10 mouse cellular contexts compared by ENCODE assay signal in genomic region chr3:54587127-54587995, GRCm38 (mm10).
DNase-seq lines count a peak whose midpoint lies in the region; ATAC-seq lines count a peak whose summit lies in the region.
"Had no signal": no experiment of that assay in that cellular context is flagged by ENCODE, and none has a peak within 500 bp of the region (broad histone marks: within the 10 kb centered on the region; RNA-seq: fewer than 3 reads in every experiment).

No protein-coding gene starts in this region.

- DNase-seq in heart, adult 11 months: peak; percentile 61
- no peak for DNase-seq in heart, postnatal 25 days (ENCODE audit: low spot score)
- DNase-seq in Muller cell, postnatal 12 days (ENCODE audit: inconsistent ontology term): peak; percentile 43
- peak; percentile 39 for DNase-seq in neural tube, embryonic 10.5 days (ENCODE audit: extremely low spot score, low spot score)
- no peak for DNase-seq in cerebellum, postnatal 14 days
- DNase-seq in cerebellum, adult 11 months: no peak
- DNase-seq in lung, postnatal 36 days: no peak

- intact Hi-C loops in heart, postnatal 25 days (cut with DNase I): no loop called here

- ATAC-seq in forebrain, embryonic 16.5 days: peak; percentile 78
- ATAC-seq: CD4-positive, CD25-positive, alpha-beta regulatory T cell, adult 4 months had no signal

- 68% methylated on average over 21 of the region's 21 CpGs for WGBS in forebrain, embryonic 16.5 days

- H3K4me3 ChIP-seq in forebrain, embryonic 16.5 days (replicated peaks; ENCODE audit: low read length): 0 out of 2 replicates have a peak overlapping the region, but pooled peaks have one; percentile 8
- H3K4me3 ChIP-seq: liver, embryonic 15.5 days had no signal

- H3K4me1 ChIP-seq in forebrain, embryonic 16.5 days (replicated peaks; ENCODE audit: control insufficient read depth, insufficient read depth, low read length): no peaks in the 10 kb centered on the region
- H3K4me1 ChIP-seq: liver, embryonic 15.5 days had no signal

- H3K9me3 ChIP-seq in forebrain, embryonic 16.5 days (ENCODE audit: control insufficient read depth, low read length): no peaks in the 10 kb centered on the region
- H3K9me3 ChIP-seq: liver, embryonic 15.5 days had no signal

- H3K27me3 ChIP-seq in forebrain, embryonic 16.5 days (replicated peaks; ENCODE audit: control insufficient read depth, insufficient read depth, low read length): no peaks in the 10 kb centered on the region
- H3K27me3 ChIP-seq: liver, embryonic 15.5 days had no signal

- no peak overlapping the region; the same call in 1 of the 2 replicates for H3K9ac ChIP-seq in forebrain, embryonic 16.5 days (replicated peaks; ENCODE audit: low read depth, low read length)
- H3K9ac ChIP-seq: liver, embryonic 15.5 days had no signal

- no peaks in the 10 kb centered on the region for H3K36me3 ChIP-seq in forebrain, embryonic 16.5 days (ENCODE audit: control insufficient read depth, insufficient read depth)
- H3K36me3 ChIP-seq: liver, embryonic 15.5 days had no signal

- H3K4me2 ChIP-seq in forebrain, embryonic 16.5 days (ENCODE audit: low read length): peak overlapping the region; percentile 29; the same call in 1 of the 2 replicates
- H3K4me2 ChIP-seq: liver, embryonic 15.5 days had no signal

- H3K27ac ChIP-seq in forebrain, embryonic 16.5 days (ENCODE audit: low read length): peak overlapping the region; percentile 85
- H3K27ac ChIP-seq: liver, embryonic 15.5 days had no signal

Comparison
In these comparisons a context has a peak if more than half of its experiments do, and no peak if none do; other contexts are left out.
1. DNase-seq: peak in heart, adult 11 months (single experiment), Muller cell, postnatal 12 days (single experiment) and neural tube, embryonic 10.5 days (single experiment); none in heart, postnatal 25 days (single experiment), cerebellum, postnatal 14 days (0 of 2), cerebellum, adult 11 months (single experiment) and lung, postnatal 36 days (single experiment).